Mouse (Mus musculus): ENCODE measurements around the gene Nol9.

- TF ChIP-seq POLR2A (IDR thresholded peaks at IDR 0.05; ENCODE audit: insufficient read depth, low read length) (no peak), CTCF (IDR thresholded peaks at IDR 0.05; ENCODE audit: low read depth, low read length) (no peak), EP300 (IDR thresholded peaks at IDR 0.05; ENCODE audit: insufficient read depth, low read depth, low read length) (no peak)
These were observed 41.4 kb upstream of the Nol9 start for GRCm38 (mm10) chr4:151997701-151998100.

Data from ES-Bruce4 (cell line).